Mouse (Mus musculus) intestine, embryonic 14.5 days (tissue): ENCODE measurements at regions not wholly inside any gene's neighbourhood (a gene's known extent, or its start where the extent isn't known, plus 50 kb on each side); places are given as distances from the start of the nearest gene placed in this dataset.

Experiments used
- ATAC-seq: fragments of 200-750 bp; cut with Nextera tagmentation; replicated peaks from 2 replicates; pipeline ENCODE4 v1.8.0; 2017; ENCODE audit warnings: low read depth, moderate number of reproducible peaks, moderate TSS enrichment, moderate library complexity; ENCODE audit not compliant: low FRiP score, low TSS enrichment
- DNase-seq: peaks from one replicate; pipeline ENCODE4 v3.0.0-alpha.2; 2018; ENCODE audit warnings: low spot score
- H3K27ac ChIP-seq: fragments of 300-500 bp; sonication (generic); 2 replicates; pipeline ENCODE4 v1.5.1; 2014; ENCODE audit warnings: low read depth, mild to moderate bottlenecking, control low read depth
- H3K27me3 ChIP-seq: fragments of 300-500 bp; sonication (generic); replicated peaks from 2 replicates; pipeline ENCODE4 v1.6.1; 2014; ENCODE audit warnings: low read length, control low read depth; ENCODE audit not compliant: control insufficient read depth, insufficient read depth
- H3K36me3 ChIP-seq: fragments of 300-500 bp; sonication (generic); 2 replicates; pipeline ENCODE4 v1.6.1; 2014; ENCODE audit warnings: low read length, control low read depth; ENCODE audit not compliant: control insufficient read depth, insufficient read depth
- H3K4me1 ChIP-seq: fragments of 300-500 bp; sonication (generic); replicated peaks from 2 replicates; pipeline ENCODE4 v1.6.1; 2014; ENCODE audit warnings: low read length, control low read depth, mixed read lengths; ENCODE audit not compliant: control insufficient read depth, insufficient read depth
- H3K4me2 ChIP-seq: fragments of 300-500 bp; sonication (generic); 2 replicates; pipeline ENCODE4 v1.6.1; 2014; ENCODE audit warnings: low read length
- H3K4me3 ChIP-seq: fragments of 300-500 bp; sonication (generic); 2 replicates; pipeline ENCODE4 v1.5.1; 2014; ENCODE audit warnings: low read depth, low read length, control low read depth, mixed read lengths
- H3K9ac ChIP-seq: fragments of 300-500 bp; sonication (generic); 2 replicates; pipeline ENCODE4 v1.6.1; 2014; ENCODE audit warnings: mild to moderate bottlenecking, low read length
- H3K9me3 ChIP-seq: fragments of 300-500 bp; sonication (generic); 2 replicates; pipeline ENCODE4 v1.6.1; 2016; ENCODE audit warnings: low read length, control low read depth; ENCODE audit not compliant: control insufficient read depth
- WGBS: fragments of 180-500 bp; shearing (Covaris S2); extraction: QIAGEN DNeasy Blood & Tissue Kit; methylation state at CpG from one replicate; pipeline ENCODE4 v1.1.7; 2014; 5-methylcytosine and 5-hydroxymethylcytosine counted together

DNA sequence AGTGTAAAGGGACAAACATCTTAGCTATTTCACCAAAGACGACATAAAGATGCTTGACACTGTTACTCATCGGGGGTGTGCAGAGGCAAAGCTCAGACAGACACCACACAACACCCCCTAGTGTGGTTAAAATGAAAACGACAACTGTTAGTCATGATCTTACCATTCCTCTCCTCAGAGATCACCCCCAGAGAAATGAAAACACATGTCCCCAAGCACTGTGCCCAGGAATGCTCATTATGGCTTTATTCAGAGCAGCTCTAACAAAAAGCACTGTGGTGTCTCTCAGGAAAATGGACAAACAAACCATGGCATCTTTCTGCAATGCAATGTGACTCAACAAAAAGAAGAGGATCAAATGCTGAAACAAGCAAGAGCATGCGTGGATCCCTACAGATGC is 229.5 kb upstream of the Thbs1 start:
- Histone ChIP-seq H3K27me3 (no peaks in the 10 kb centered on the region), H3K27ac (no peak overlapping the region), H3K4me3 (no peak overlapping the region), H3K9me3 (no peaks in the 10 kb centered on the region), H3K36me3 (no peaks in the 10 kb centered on the region), H3K4me1 (no peaks in the 10 kb centered on the region), H3K4me2 (no peak overlapping the region), H3K9ac (no peak overlapping the region)
- DNase-seq (no peak), ATAC-seq (no peak)
- 78% methylated on average over 4 of the region's 4 CpGs for WGBS

GRCm38 (mm10) chr2:117882890-117883289 is 228.8 kb upstream of the Thbs1 start:
- no peak overlapping the region for H3K27ac ChIP-seq
- H3K27me3 ChIP-seq = no peaks in the 10 kb centered on the region
- no peak overlapping the region for H3K9ac ChIP-seq
- ATAC-seq (no peak), DNase-seq (no peak)
- H3K4me3 ChIP-seq = no peak overlapping the region
- H3K4me2 ChIP-seq = no peak overlapping the region
- no peaks in the 10 kb centered on the region for H3K36me3 ChIP-seq
- WGBS = 91% methylated on average over 2 of the region's 2 CpGs
- no peaks in the 10 kb centered on the region for H3K4me1 ChIP-seq
- H3K9me3 ChIP-seq = no peaks in the 10 kb centered on the region

DNA sequence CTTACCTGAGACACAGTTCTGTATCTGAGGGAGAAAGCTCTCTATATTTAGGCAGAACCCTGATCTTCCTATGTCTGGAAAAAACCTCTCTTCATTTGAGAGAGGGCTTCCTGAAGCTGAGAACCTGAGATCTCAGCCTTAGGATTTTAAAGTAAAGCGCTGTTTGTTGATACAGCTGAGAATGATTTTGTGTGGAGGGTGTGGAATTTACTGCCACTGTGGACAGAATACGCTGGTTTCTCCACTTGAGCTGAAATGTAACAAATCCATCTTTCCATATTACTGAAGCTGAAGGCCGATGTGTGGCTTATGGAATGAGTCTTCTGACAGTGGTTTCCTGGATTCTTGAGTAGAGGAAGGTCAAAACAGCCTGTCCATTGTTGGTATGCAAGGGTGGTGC is 225.2 kb upstream of the Thbs1 start:
- no peak overlapping the region for H3K4me2 ChIP-seq
- no peak overlapping the region for H3K9ac ChIP-seq
- no peaks in the 10 kb centered on the region for H3K27me3 ChIP-seq
- no peaks in the 10 kb centered on the region for H3K4me1 ChIP-seq
- H3K36me3 ChIP-seq = no peaks in the 10 kb centered on the region
- no peaks in the 10 kb centered on the region for H3K9me3 ChIP-seq
- H3K27ac ChIP-seq = no peak overlapping the region
- ATAC-seq (no peak), DNase-seq (no peak)
- H3K4me3 ChIP-seq = no peak overlapping the region
- WGBS = 63% methylated on average over 3 of the region's 3 CpGs

DNA sequence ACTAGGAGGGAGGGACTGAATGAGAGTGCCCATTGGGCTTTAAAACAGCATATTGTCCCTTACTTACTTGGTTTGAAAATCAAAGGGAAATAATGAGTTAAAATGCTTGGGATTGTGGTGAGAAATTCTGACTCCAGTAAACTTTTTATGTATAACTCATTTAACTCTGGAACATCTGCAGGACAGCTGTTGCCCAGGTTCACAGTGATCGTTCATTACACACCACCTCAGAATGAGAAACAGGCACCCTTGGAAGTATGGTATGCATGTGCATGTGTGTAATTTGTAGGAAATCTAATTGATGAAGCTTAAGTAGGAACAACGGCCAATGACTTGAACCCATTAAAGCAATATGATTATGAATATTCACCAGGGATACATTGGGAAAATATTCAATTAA is 210.4 kb upstream of the Thbs1 start:
- no peak overlapping the region for H3K4me2 ChIP-seq
- H3K27me3 ChIP-seq = no peaks in the 10 kb centered on the region
- no peaks in the 10 kb centered on the region for H3K4me1 ChIP-seq
- H3K9ac ChIP-seq = no peak overlapping the region
- no peak for DNase-seq
- no peak overlapping the region for H3K4me3 ChIP-seq
- H3K27ac ChIP-seq = no peak overlapping the region
- no peaks in the 10 kb centered on the region for H3K36me3 ChIP-seq
- no peaks in the 10 kb centered on the region for H3K9me3 ChIP-seq
- no peak for ATAC-seq
- 68% methylated on average over 2 of the region's 2 CpGs for WGBS

- Histone ChIP-seq H3K9me3 (no peaks in the 10 kb centered on the region), H3K9ac (no peak overlapping the region), H3K27me3 (no peaks in the 10 kb centered on the region), H3K36me3 (no peaks in the 10 kb centered on the region), H3K4me1 (no peaks in the 10 kb centered on the region), H3K4me2 (no peak overlapping the region), H3K27ac (no peak overlapping the region), H3K4me3 (no peak overlapping the region)
- WGBS = 80% methylated on average over 5 of the region's 5 CpGs
- DNase-seq (no peak), ATAC-seq (no peak)
Measured at GRCm38 (mm10) chr2:117902837-117903236, 208.8 kb upstream of the Thbs1 start.

DNA sequence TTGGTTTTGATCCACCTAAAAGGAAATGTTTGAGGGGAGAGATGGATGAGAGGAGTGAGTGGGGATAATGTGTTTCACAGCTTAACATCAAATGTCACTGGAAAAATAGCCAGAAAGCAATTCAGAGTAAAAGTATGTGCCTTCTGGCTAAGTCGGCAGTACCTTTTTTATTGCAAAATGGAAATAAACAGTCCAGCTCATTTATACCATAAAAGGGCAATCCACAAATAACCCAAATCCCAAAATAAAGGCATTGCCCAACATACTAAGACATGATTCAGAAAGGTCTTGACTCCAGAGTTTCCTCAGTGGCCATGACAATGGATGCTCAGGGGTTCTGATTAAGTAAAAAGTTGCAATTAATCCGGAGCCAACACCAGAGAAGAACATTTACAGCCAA is 208.0 kb upstream of the Thbs1 start:
- H3K4me2 ChIP-seq = no peak overlapping the region
- DNase-seq (no peak), ATAC-seq (no peak)
- H3K27ac ChIP-seq = no peak overlapping the region
- H3K36me3 ChIP-seq = no peaks in the 10 kb centered on the region
- H3K9me3 ChIP-seq = no peaks in the 10 kb centered on the region
- no peaks in the 10 kb centered on the region for H3K4me1 ChIP-seq
- H3K27me3 ChIP-seq = no peaks in the 10 kb centered on the region
- 63% methylated on average over 2 of the region's 2 CpGs for WGBS
- H3K4me3 ChIP-seq = no peak overlapping the region
- H3K9ac ChIP-seq = no peak overlapping the region

- Histone ChIP-seq H3K27ac (no peak overlapping the region), H3K4me3 (no peak overlapping the region), H3K9ac (no peak overlapping the region), H3K4me1 (no peaks in the 10 kb centered on the region), H3K4me2 (no peak overlapping the region), H3K36me3 (no peaks in the 10 kb centered on the region), H3K27me3 (no peaks in the 10 kb centered on the region), H3K9me3 (no peaks in the 10 kb centered on the region)
- no peak for DNase-seq
- no peak for ATAC-seq
- 95% methylated on average over 2 of the region's 2 CpGs for WGBS
Measured at GRCm38 (mm10) chr2:117906509-117906908, 205.2 kb upstream of the Thbs1 start.

DNA sequence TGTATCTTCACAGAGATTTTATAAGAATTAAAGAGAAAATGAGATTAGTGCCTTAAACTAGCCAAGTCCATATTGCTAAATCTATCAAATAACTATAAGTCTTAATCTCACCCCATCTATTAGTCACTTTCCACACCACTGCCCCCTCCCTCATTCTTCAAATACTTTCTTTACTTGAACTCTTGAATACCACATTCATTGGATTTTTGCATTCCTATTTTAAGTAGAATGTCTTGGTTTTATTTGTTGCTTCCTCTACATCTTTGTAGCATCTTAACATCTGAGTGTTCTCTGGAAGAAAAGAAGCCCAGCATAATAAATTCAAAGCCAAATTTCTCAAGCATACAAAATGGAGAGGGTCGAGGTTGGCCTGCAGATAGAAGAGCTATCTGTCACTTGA is 200.9 kb upstream of the Thbs1 start:
- H3K36me3 ChIP-seq = no peaks in the 10 kb centered on the region
- WGBS = 67% methylated on average over 1 of the region's 1 CpGs
- no peaks in the 10 kb centered on the region for H3K27me3 ChIP-seq
- H3K4me3 ChIP-seq = no peak overlapping the region
- H3K27ac ChIP-seq = no peak overlapping the region
- H3K9me3 ChIP-seq = no peaks in the 10 kb centered on the region
- DNase-seq (no peak), ATAC-seq (no peak)
- no peak overlapping the region for H3K4me2 ChIP-seq
- no peak overlapping the region for H3K9ac ChIP-seq
- H3K4me1 ChIP-seq = no peaks in the 10 kb centered on the region

DNA sequence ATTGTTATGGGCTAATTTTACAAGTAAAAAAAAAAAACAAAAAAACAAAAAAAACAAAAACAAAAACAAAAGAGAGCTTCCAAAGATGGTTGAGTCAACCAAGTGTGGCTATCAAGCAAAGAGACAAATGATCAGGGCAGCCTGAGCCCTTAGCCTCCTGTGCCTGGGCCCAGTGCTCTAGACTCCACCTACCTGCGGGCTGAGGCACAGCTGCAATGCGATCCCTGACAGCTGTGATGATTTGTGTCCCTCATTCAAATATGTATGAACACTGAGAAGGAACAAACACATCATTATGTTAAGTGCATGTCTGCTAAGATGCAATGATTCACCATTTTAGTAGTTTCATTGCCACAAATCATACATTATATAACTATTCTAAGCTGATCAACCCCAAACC is 199.0 kb upstream of the Thbs1 start:
- ATAC-seq (no peak), DNase-seq (no peak)
- Histone ChIP-seq H3K9ac (no peak overlapping the region), H3K36me3 (no peaks in the 10 kb centered on the region), H3K9me3 (no peaks in the 10 kb centered on the region), H3K4me3 (no peak overlapping the region), H3K27ac (no peak overlapping the region), H3K4me1 (no peaks in the 10 kb centered on the region), H3K27me3 (no peaks in the 10 kb centered on the region), H3K4me2 (no peak overlapping the region)
- WGBS = 61% methylated on average over 2 of the region's 2 CpGs
